Mouse (Mus musculus): ENCODE measurements around the gene Gm8362. TPM values are rescaled to one million over a fixed set of nuclear protein-coding genes. Genes with fewer than 3 reads are reported as not detected.

Gene Gm8362
- not detected in 4 replicates for total RNA-seq (2023)

DNA sequence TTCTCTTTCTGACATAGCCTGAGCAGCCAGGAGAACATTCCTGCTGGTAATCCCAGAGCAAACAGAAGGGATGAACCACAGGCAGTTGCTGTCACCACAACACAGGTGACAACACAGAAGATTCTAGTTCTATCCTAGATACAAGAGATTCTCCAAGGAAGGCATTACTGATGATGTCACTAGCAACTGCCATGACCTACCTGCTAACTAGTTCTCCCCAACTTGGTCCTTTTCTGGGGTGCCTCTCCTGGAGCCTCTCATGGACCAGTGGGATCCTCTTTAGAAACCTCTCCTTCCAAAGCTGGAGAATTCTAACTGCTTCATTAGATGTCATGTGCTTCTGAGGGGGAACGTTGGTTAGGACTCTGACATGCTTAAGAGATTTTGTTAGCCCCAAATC is at the start of gene Gm8362:
Gene Gm8362, minus strand, starts transcription at position 101 of the 400 bp plus-strand sequence.

DNA sequence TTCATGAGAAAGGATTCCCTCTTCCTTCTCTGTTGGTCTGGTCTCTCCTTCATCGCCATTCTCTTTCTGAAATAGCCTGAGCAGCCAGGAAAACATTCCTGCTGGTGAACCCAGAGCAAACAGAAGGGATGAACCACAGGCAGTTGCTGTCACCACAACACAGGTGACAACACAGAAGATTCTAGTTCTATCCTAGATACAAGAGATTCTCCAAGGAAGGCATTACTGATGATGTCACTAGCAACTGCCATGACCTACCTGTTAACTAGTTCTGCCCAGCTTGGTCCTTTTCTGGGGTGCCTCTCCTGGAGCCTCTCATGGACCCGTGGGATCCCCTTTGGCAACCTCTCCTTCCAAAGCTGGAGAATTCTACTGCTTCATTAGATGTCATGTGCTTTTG is 32.0 kb downstream of the Gm8362 start, which contains the start of gene Gm3636:
Gene Gm3636, minus strand, starts transcription at position 101 of the 400 bp plus-strand sequence.

DNA sequence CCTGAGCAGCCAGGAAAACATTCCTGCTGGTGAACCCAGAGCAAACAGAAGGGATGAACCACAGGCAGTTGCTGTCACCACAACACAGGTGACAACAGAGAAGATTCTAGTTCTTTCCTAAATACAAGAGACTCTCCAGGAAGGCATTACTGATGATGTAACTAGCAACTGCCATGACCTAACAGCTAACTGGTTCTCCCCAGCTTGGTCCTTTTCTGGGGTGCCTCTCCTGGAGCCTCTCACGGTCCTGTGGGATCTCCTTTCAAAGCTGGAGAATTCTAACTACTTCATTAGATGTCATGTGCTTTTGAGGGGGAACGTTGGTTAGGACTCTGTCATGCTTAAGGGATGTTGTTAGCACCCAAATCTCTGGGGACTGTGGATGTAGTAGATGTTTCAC is 54.1 kb downstream of the Gm8362 start, which contains the start of gene Gm8050:
Gene Gm8050, minus strand, starts transcription at position 101 of the 400 bp plus-strand sequence.

Other genes starting within 250 kb of the Gm8362 start
- not detected in 4 replicates for gene Gm8356, start 237.1 kb downstream of the Gm8362 start, total RNA-seq (2023)
- gene Gm3629, start 183.8 kb downstream of the Gm8362 start, total RNA-seq (2023), result not detected in 4 replicates
- not detected in 4 replicates for gene Gm3460, start 152.0 kb downstream of the Gm8362 start, total RNA-seq (2023)
- not detected in 4 replicates for gene Gm10251, start 90.2 kb downstream of the Gm8362 start, total RNA-seq (2023)
- not detected in 4 replicates for gene Gm8050, start 54.2 kb downstream of the Gm8362 start, total RNA-seq (2023)
- 0.60 to 1.8 TPM (median 1.2 TPM) in 3 of 4 replicates, not detected in the other for gene Gm3636, start 32.1 kb downstream of the Gm8362 start, total RNA-seq (2023)
- gene Gm3642, start 65.9 kb upstream of the Gm8362 start, total RNA-seq (2023), result not detected in 4 replicates
- gene Gm3667, start 115.6 kb upstream of the Gm8362 start, total RNA-seq (2023), result not detected in 4 replicates
- gene Gm6356, start 199.4 kb upstream of the Gm8362 start, total RNA-seq (2023), result not detected in 4 replicates